Mouse (Mus musculus) heart, embryonic 10.5 days (tissue): Measurements from ENCODE around the gene Tmem110. TPM values are rescaled to one million over a fixed set of nuclear protein-coding genes. Genes with fewer than 3 reads are reported as not detected.

Experiments
- DNase-seq: peaks from one replicate; pipeline ENCODE4 v3.0.0-alpha.2; 2017; ENCODE audit warnings: low spot score
- H3K27ac ChIP-seq: fragments of 300-500 bp; sonication (generic); 2 replicates; pipeline ENCODE4 v1.5.1; 2016; ENCODE audit warnings: mild to moderate bottlenecking
- H3K27me3 ChIP-seq: fragments of 300-500 bp; sonication (generic); 2 replicates; pipeline ENCODE4 v1.6.1; 2016; ENCODE audit warnings: mild to moderate bottlenecking; ENCODE audit not compliant: poor library complexity, insufficient read depth, severe bottlenecking
- H3K36me3 ChIP-seq: fragments of 300-500 bp; sonication (generic); 2 replicates; pipeline ENCODE4 v1.6.1; 2016; ENCODE audit warnings: mild to moderate bottlenecking, moderate library complexity
- H3K4me1 ChIP-seq: fragments of 300-500 bp; sonication (generic); 2 replicates; pipeline ENCODE4 v1.6.1; 2016; ENCODE audit warnings: mild to moderate bottlenecking
- H3K4me3 ChIP-seq: fragments of 300-500 bp; sonication (generic); 2 replicates; pipeline ENCODE4 v1.5.1; 2016; ENCODE audit warnings: mild to moderate bottlenecking, moderate library complexity
- H3K9me3 ChIP-seq: fragments of 300-500 bp; sonication (generic); 2 replicates; pipeline ENCODE4 v1.6.1; 2016; ENCODE audit warnings: mild to moderate bottlenecking, moderate library complexity
- WGBS: fragments of 180-500 bp; shearing (Covaris S2); methylation state at CpG from one replicate; pipeline ENCODE4 v1.1.7; 2016; 5-methylcytosine and 5-hydroxymethylcytosine counted together
- polyA plus RNA-seq: library from polyadenylated mRNA; unstranded; fragments of >200 nt; fragmentation: Nextera tagmentation; extraction: Ambion mirVana; gene quantifications from 2 replicates; pipeline ENCODE4 v1.2.1, GENCODE M21; 2016

The Tmem110 gene
- polyA plus RNA-seq, result 18.3 and 25.1 TPM in 2 replicates

GRCm38 (mm10) chr14:30825476-30826131, at the start of gene Tmem110:
Tmem110 (plus strand) TSS chr14:30825590.
- Histone ChIP-seq H3K36me3 (no peaks in the 10 kb centered on the region), H3K4me1 (peaks cover 37% of the 10 kb centered on the region), H3K4me3 (peak within 1 kb of the TSS; percentile 87), H3K9me3 (no peaks in the 10 kb centered on the region), H3K27ac (peak within 1 kb of the TSS; percentile 92), H3K27me3 (no peaks in the 10 kb centered on the region)
- under 1% methylated on average over 67 of the region's 68 CpGs for WGBS
- peak; percentile 90 for DNase-seq

GRCm38 (mm10) chr14:30784614-30785013, 40.8 kb upstream of the Tmem110 start:
- no peak for DNase-seq
- Histone ChIP-seq H3K9me3 (no peaks in the 10 kb centered on the region), H3K36me3 (peaks cover 14% of the 10 kb centered on the region), H3K4me1 (no peaks in the 10 kb centered on the region), H3K4me3 (no peak overlapping the region), H3K27me3 (no peaks in the 10 kb centered on the region), H3K27ac (no peak overlapping the region)
- WGBS, result 93% methylated on average over 6 of the region's 6 CpGs

GRCm38 (mm10) chr14:30789471-30789870, 35.9 kb upstream of the Tmem110 start:
- Histone ChIP-seq H3K9me3 (no peaks in the 10 kb centered on the region), H3K4me3 (no peak overlapping the region), H3K4me1 (no peaks in the 10 kb centered on the region), H3K27me3 (no peaks in the 10 kb centered on the region), H3K36me3 (peaks cover 16% of the 10 kb centered on the region), H3K27ac (no peak overlapping the region)
- DNase-seq, result no peak
- 59% methylated on average over 1 of the region's 1 CpGs for WGBS

- no peaks in the 10 kb centered on the region for H3K4me1 ChIP-seq
- H3K27ac ChIP-seq, result no peak overlapping the region
- peaks cover 13% of the 10 kb centered on the region for H3K36me3 ChIP-seq
- no peaks in the 10 kb centered on the region for H3K9me3 ChIP-seq
- 87% methylated on average over 3 of the region's 3 CpGs for WGBS
- no peak overlapping the region for H3K4me3 ChIP-seq
- no peaks in the 10 kb centered on the region for H3K27me3 ChIP-seq
- DNase-seq, result no peak
These were observed 32.5 kb upstream of the Tmem110 start for GRCm38 (mm10) chr14:30792871-30793270.

- H3K9me3 ChIP-seq, result no peaks in the 10 kb centered on the region
- no peaks in the 10 kb centered on the region for H3K27me3 ChIP-seq
- H3K27ac ChIP-seq, result no peak overlapping the region
- no peak overlapping the region for H3K4me3 ChIP-seq
- H3K4me1 ChIP-seq, result no peaks in the 10 kb centered on the region
- no peak for DNase-seq
- WGBS, result 82% methylated on average over 2 of the region's 2 CpGs
- H3K36me3 ChIP-seq, result peaks cover 28% of the 10 kb centered on the region
These were observed 23.6 kb upstream of the Tmem110 start for GRCm38 (mm10) chr14:30801756-30802155.

- peaks cover 17% of the 10 kb centered on the region; the same call in 1 of the 2 replicates for H3K36me3 ChIP-seq
- WGBS, result 83% methylated on average over 3 of the region's 3 CpGs
- no peak overlapping the region for H3K27ac ChIP-seq
- H3K4me1 ChIP-seq, result peaks cover 6% of the 10 kb centered on the region
- H3K4me3 ChIP-seq, result no peak overlapping the region
- no peaks in the 10 kb centered on the region for H3K27me3 ChIP-seq
- DNase-seq, result no peak
- H3K9me3 ChIP-seq, result no peaks in the 10 kb centered on the region
These were observed 4.3 kb upstream of the Tmem110 start for GRCm38 (mm10) chr14:30821136-30821535.

GRCm38 (mm10) chr14:30824456-30824995, 864 bp upstream of the Tmem110 start:
- Histone ChIP-seq H3K4me3 (no peak overlapping the region), H3K27me3 (no peaks in the 10 kb centered on the region), H3K36me3 (0 out of 2 replicates have a peak, but pooled peaks cover 6% of the 10 kb centered on the region), H3K27ac (no peak overlapping the region), H3K4me1 (peaks cover 34% of the 10 kb centered on the region), H3K9me3 (no peaks in the 10 kb centered on the region)
- no peak for DNase-seq
- WGBS, result 62% methylated on average over 6 of the region's 6 CpGs

- H3K27me3 ChIP-seq, result no peaks in the 10 kb centered on the region
- H3K4me1 ChIP-seq, result peaks cover 37% of the 10 kb centered on the region
- peak overlapping the region; percentile 92; the same call in 1 of the 2 replicates for H3K27ac ChIP-seq
- peak overlapping the region; percentile 87 for H3K4me3 ChIP-seq
- no peaks in the 10 kb centered on the region for H3K9me3 ChIP-seq
- WGBS, result 42% methylated on average over 5 of the region's 5 CpGs
- no peak for DNase-seq
- 0 out of 2 replicates have a peak, but pooled peaks cover 3% of the 10 kb centered on the region for H3K36me3 ChIP-seq
These were observed 342 bp upstream of the Tmem110 start for GRCm38 (mm10) chr14:30825021-30825475.

- no peaks in the 10 kb centered on the region for H3K36me3 ChIP-seq
- DNase-seq, result no peak
- peak overlapping the region; percentile 92 for H3K27ac ChIP-seq
- no peaks in the 10 kb centered on the region for H3K27me3 ChIP-seq
- no peaks in the 10 kb centered on the region for H3K9me3 ChIP-seq
- peak overlapping the region; percentile 87 for H3K4me3 ChIP-seq
- WGBS, result 22% methylated on average over 17 of the region's 17 CpGs
- peaks cover 40% of the 10 kb centered on the region for H3K4me1 ChIP-seq
These were observed 1.1 kb downstream of the Tmem110 start for GRCm38 (mm10) chr14:30826174-30827140.

- H3K36me3 ChIP-seq, result no peaks in the 10 kb centered on the region
- 83% methylated on average over 4 of the region's 4 CpGs for whole genome bisulfite sequencing
- H3K4me1 ChIP-seq, result peaks cover 50% of the 10 kb centered on the region
- H3K27ac ChIP-seq, result no peak overlapping the region
- H3K9me3 ChIP-seq, result no peaks in the 10 kb centered on the region
- DNase-seq, result no peak
- H3K4me3 ChIP-seq, result no peak overlapping the region
- H3K27me3 ChIP-seq, result no peaks in the 10 kb centered on the region
These were observed 2.1 kb downstream of the Tmem110 start for GRCm38 (mm10) chr14:30827480-30827879.

- no peak for DNase-seq
- 85% methylated on average over 4 of the region's 4 CpGs for WGBS
- Histone ChIP-seq H3K36me3 (no peaks in the 10 kb centered on the region), H3K27me3 (no peaks in the 10 kb centered on the region), H3K9me3 (no peaks in the 10 kb centered on the region), H3K27ac (no peak overlapping the region), H3K4me1 (peaks cover 50% of the 10 kb centered on the region), H3K4me3 (no peak overlapping the region)
These were observed 2.7 kb downstream of the Tmem110 start for GRCm38 (mm10) chr14:30828077-30828476.

- Histone ChIP-seq H3K9me3 (no peaks in the 10 kb centered on the region), H3K4me3 (no peak overlapping the region), H3K27ac (no peak overlapping the region), H3K36me3 (no peaks in the 10 kb centered on the region), H3K27me3 (no peaks in the 10 kb centered on the region), H3K4me1 (peaks cover 50% of the 10 kb centered on the region)
- 56% methylated on average over 11 of the region's 11 CpGs for WGBS
- DNase-seq, result no peak
These were observed 3.5 kb downstream of the Tmem110 start for GRCm38 (mm10) chr14:30828635-30829460.
